Comparison of ENCODE assay signal across 15 mouse cellular contexts in the genomic region with DNA sequence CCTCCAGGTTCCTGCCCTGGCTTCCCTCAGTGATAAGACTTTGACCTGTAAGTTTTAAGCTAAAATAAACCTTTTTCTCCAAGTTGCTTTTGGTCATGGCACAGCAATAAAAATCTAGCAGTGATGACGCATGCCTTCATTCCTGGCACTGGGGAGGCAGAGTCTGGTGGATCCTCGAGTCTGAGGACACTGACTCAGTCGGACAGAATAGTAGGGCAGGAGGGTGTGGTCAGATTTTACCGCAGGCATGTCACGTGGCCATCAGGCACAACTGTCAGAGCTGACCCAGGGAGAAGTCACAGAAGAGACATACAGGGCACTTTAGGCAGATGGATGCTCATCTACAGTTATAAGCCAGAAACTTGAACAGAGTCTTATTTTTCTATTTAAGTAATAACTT. TPM values are rescaled to one million over a fixed set of nuclear protein-coding genes. Genes with fewer than 3 reads are reported as not detected.
DNase-seq lines count a peak whose midpoint lies in the region; ATAC-seq lines count a peak whose summit lies in the region.
"Had no signal": no experiment of that assay in that cellular context is flagged by ENCODE, and none has a peak within 500 bp of the region (broad histone marks: within the 10 kb centered on the region; RNA-seq: fewer than 3 reads in every experiment).

No protein-coding gene starts in this region.

- no peaks in the 10 kb centered on the region for H3K27me3 ChIP-seq in liver, embryonic 12.5 days (replicated peaks)
- H3K27me3 ChIP-seq: embryonic facial prominence, embryonic 15.5 days; lung, embryonic 15.5 days had no signal

- H3K27ac ChIP-seq in liver, embryonic 12.5 days: no peak overlapping the region
- H3K27ac ChIP-seq: embryonic facial prominence, embryonic 15.5 days; layer of hippocampus, adult 2 months; lung, embryonic 15.5 days had no signal

- H3K36me3 ChIP-seq in liver, embryonic 12.5 days: no peaks in the 10 kb centered on the region
- H3K36me3 ChIP-seq: embryonic facial prominence, embryonic 15.5 days; heart, embryonic 10.5 days; lung, embryonic 15.5 days had no signal

- DNase-seq in liver (peak; percentile 18), 416B (ENCODE audit: low read depth) (peak; percentile 78)
- peak; percentile 34 to 35 for DNase-seq in adrenal gland, adult 18-20 months (ENCODE audit: low spot score in 2 of 2)
- no peak for DNase-seq in layer of hippocampus, postnatal 10 days (ENCODE audit: low spot score in 2 of 2)
- DNase-seq in T-cell, adult 2 months (ENCODE audit: low spot score): no peak
- DNase-seq in neural tube, embryonic 10.5 days (ENCODE audit: extremely low spot score, low spot score): no peak
- DNase-seq: cerebellum, postnatal 25 days; kidney, adult 2 months; retina, postnatal 1 day had no signal

- H3K4me3 ChIP-seq in liver, embryonic 12.5 days: no peak overlapping the region
- H3K4me3 ChIP-seq: embryonic facial prominence, embryonic 15.5 days; heart, embryonic 10.5 days; layer of hippocampus, adult 2 months; lung, embryonic 15.5 days had no signal

- no peaks in the 10 kb centered on the region for H3K9me3 ChIP-seq in liver, embryonic 12.5 days (replicated peaks)
- H3K9me3 ChIP-seq: embryonic facial prominence, embryonic 15.5 days; heart, embryonic 10.5 days; lung, embryonic 15.5 days had no signal

- H3K4me2 ChIP-seq in liver, embryonic 12.5 days: no peak overlapping the region
- H3K4me2 ChIP-seq: embryonic facial prominence, embryonic 15.5 days; lung, embryonic 15.5 days had no signal

- no peak overlapping the region for H3K9ac ChIP-seq in liver, embryonic 12.5 days
- H3K9ac ChIP-seq: embryonic facial prominence, embryonic 15.5 days; lung, embryonic 15.5 days had no signal

- 27% methylated on average over 5 of the region's 5 CpGs for WGBS in liver, embryonic 12.5 days (ENCODE audit: insufficient replicate concordance)

- no peak for ATAC-seq in liver, embryonic 12.5 days
- ATAC-seq in megakaryocyte, adult 5-6 weeks (ENCODE audit: poor library complexity, severe bottlenecking): peak; percentile 39

- peaks cover 40% of the 10 kb centered on the region for H3K4me1 ChIP-seq in liver, embryonic 12.5 days

RNA-seq across cellular contexts. Expression of a gene that starts 22.9 kb away (rescaled TPM):
- 9.5 and 10.7 TPM in 2 replicates for polyA plus RNA-seq in liver, embryonic 12.5 days (2016; fragmentation: Nextera tagmentation; extraction: Ambion mirVana)
- 10 to 100 TPM; 11.3 to 12.6 TPM for total RNA-seq in adrenal gland, adult 18-20 months (2021)
- total RNA-seq in megakaryocyte, adult 5-6 weeks (2015): 5.0 and 5.1 TPM in 2 replicates
- total RNA-seq in megakaryocyte, adult 5-6 weeks (2017): 3.7 and 5.1 TPM in 2 replicates
- 1 to 10 TPM; 2.6 to 3.2 TPM for total RNA-seq in layer of hippocampus, postnatal 10 days (2021)

Comparison
In these comparisons a context has a peak if more than half of its experiments do, and no peak if none do; other contexts are left out.
1. DNase-seq: peak in liver (single experiment), 416B (single experiment) and adrenal gland, adult 18-20 months (2 of 2); none in layer of hippocampus, postnatal 10 days (0 of 2), T-cell, adult 2 months (single experiment) and neural tube, embryonic 10.5 days (single experiment).